Mouse (Mus musculus): Measurements from ENCODE around the gene D16Ertd472e. TPM values are rescaled to one million over a fixed set of nuclear protein-coding genes. Genes with fewer than 3 reads are reported as not detected.

D16Ertd472e gene
- polyA plus RNA-seq, 1 experiment from 2014 or later, result 19.3 TPM

- H3K4me2 ChIP-seq (ENCODE audit: low read depth, low read length), result no peak overlapping the region
- H3K9me3 ChIP-seq (replicated peaks; ENCODE audit: control insufficient read depth, low read length), result no peaks in the 10 kb centered on the region
- H3K36me3 ChIP-seq (replicated peaks; ENCODE audit: control insufficient read depth, insufficient read depth, low read depth, low read length), result no peaks in the 10 kb centered on the region
- no peaks in the 10 kb centered on the region for H3K27me3 ChIP-seq (ENCODE audit: control insufficient read depth, insufficient read depth, low read length)
- no peak overlapping the region for H3K27ac ChIP-seq (replicated peaks; ENCODE audit: low read depth, low read length)
- ATAC-seq (replicated peaks; ENCODE audit: insufficient number of reproducible peaks, low FRiP score, low TSS enrichment, low read depth), result no peak
- H3K9ac ChIP-seq (replicated peaks; ENCODE audit: low read length), result no peak overlapping the region
- no peaks in the 10 kb centered on the region for H3K4me1 ChIP-seq (ENCODE audit: control insufficient read depth, insufficient read depth, low read length)
- no peak overlapping the region for H3K4me3 ChIP-seq (ENCODE audit: low read depth, low read length)
- WGBS, result 63% methylated on average over 3 of the region's 3 CpGs
- no peak for DNase-seq (ENCODE audit: low spot score)
Measured at GRCm38 (mm10) chr16:78594154-78594553, 17.6 kb upstream of the D16Ertd472e start.

GRCm38 (mm10) chr16:78591130-78591529 lies 14.6 kb upstream of the D16Ertd472e start:
- no peaks in the 10 kb centered on the region for H3K9me3 ChIP-seq (replicated peaks; ENCODE audit: control insufficient read depth, low read length)
- no peak overlapping the region for H3K9ac ChIP-seq (replicated peaks; ENCODE audit: low read length)
- H3K27me3 ChIP-seq (ENCODE audit: control insufficient read depth, insufficient read depth, low read length), result no peaks in the 10 kb centered on the region
- H3K4me3 ChIP-seq (ENCODE audit: low read depth, low read length), result no peak overlapping the region
- H3K27ac ChIP-seq (replicated peaks; ENCODE audit: low read depth, low read length), result no peak overlapping the region
- WGBS, result 82% methylated on average over 6 of the region's 6 CpGs
- no peaks in the 10 kb centered on the region for H3K4me1 ChIP-seq (ENCODE audit: control insufficient read depth, insufficient read depth, low read length)
- no peak for DNase-seq (ENCODE audit: low spot score)
- H3K4me2 ChIP-seq (ENCODE audit: low read depth, low read length), result no peak overlapping the region
- no peaks in the 10 kb centered on the region for H3K36me3 ChIP-seq (replicated peaks; ENCODE audit: control insufficient read depth, insufficient read depth, low read depth, low read length)
- ATAC-seq (replicated peaks; ENCODE audit: insufficient number of reproducible peaks, low FRiP score, low TSS enrichment, low read depth), result no peak

GRCm38 (mm10) chr16:78588821-78589220 lies 12.3 kb upstream of the D16Ertd472e start:
- ATAC-seq (replicated peaks; ENCODE audit: insufficient number of reproducible peaks, low FRiP score, low TSS enrichment, low read depth), result no peak
- no peaks in the 10 kb centered on the region for H3K4me1 ChIP-seq (ENCODE audit: control insufficient read depth, insufficient read depth, low read length)
- H3K4me2 ChIP-seq (ENCODE audit: low read depth, low read length), result no peak overlapping the region
- H3K27ac ChIP-seq (replicated peaks; ENCODE audit: low read depth, low read length), result no peak overlapping the region
- no peak overlapping the region for H3K4me3 ChIP-seq (ENCODE audit: low read depth, low read length)
- no peaks in the 10 kb centered on the region for H3K27me3 ChIP-seq (ENCODE audit: control insufficient read depth, insufficient read depth, low read length)
- 78% methylated on average over 2 of the region's 2 CpGs for WGBS
- H3K36me3 ChIP-seq (replicated peaks; ENCODE audit: control insufficient read depth, insufficient read depth, low read depth, low read length), result no peaks in the 10 kb centered on the region
- H3K9ac ChIP-seq (replicated peaks; ENCODE audit: low read length), result no peak overlapping the region
- no peak for DNase-seq (ENCODE audit: low spot score)
- H3K9me3 ChIP-seq (replicated peaks; ENCODE audit: control insufficient read depth, low read length), result no peaks in the 10 kb centered on the region

GRCm38 (mm10) chr16:78586621-78587020 lies 10.1 kb upstream of the D16Ertd472e start:
- no peak overlapping the region for H3K9ac ChIP-seq (replicated peaks; ENCODE audit: low read length)
- DNase-seq (ENCODE audit: low spot score) (no peak), ATAC-seq (replicated peaks; ENCODE audit: insufficient number of reproducible peaks, low FRiP score, low TSS enrichment, low read depth) (no peak)
- no peak overlapping the region for H3K4me2 ChIP-seq (ENCODE audit: low read depth, low read length)
- H3K27ac ChIP-seq (replicated peaks; ENCODE audit: low read depth, low read length), result no peak overlapping the region
- WGBS, result 83% methylated on average over 7 of the region's 7 CpGs
- no peak overlapping the region for H3K4me3 ChIP-seq (ENCODE audit: low read depth, low read length)
- H3K27me3 ChIP-seq (ENCODE audit: control insufficient read depth, insufficient read depth, low read length), result no peaks in the 10 kb centered on the region
- H3K36me3 ChIP-seq (replicated peaks; ENCODE audit: control insufficient read depth, insufficient read depth, low read depth, low read length), result no peaks in the 10 kb centered on the region
- H3K9me3 ChIP-seq (replicated peaks; ENCODE audit: control insufficient read depth, low read length), result no peaks in the 10 kb centered on the region
- H3K4me1 ChIP-seq (ENCODE audit: control insufficient read depth, insufficient read depth, low read length), result no peaks in the 10 kb centered on the region

GRCm38 (mm10) chr16:78585664-78586397 lies 9.3 kb upstream of the D16Ertd472e start:
- Histone ChIP-seq H3K9me3 (replicated peaks; ENCODE audit: control insufficient read depth, low read length) (no peaks in the 10 kb centered on the region), H3K9ac (replicated peaks; ENCODE audit: low read length) (no peak overlapping the region), H3K4me2 (ENCODE audit: low read depth, low read length) (no peak overlapping the region), H3K4me1 (ENCODE audit: control insufficient read depth, insufficient read depth, low read length) (no peaks in the 10 kb centered on the region), H3K27ac (replicated peaks; ENCODE audit: low read depth, low read length) (no peak overlapping the region), H3K4me3 (ENCODE audit: low read depth, low read length) (no peak overlapping the region), H3K36me3 (replicated peaks; ENCODE audit: control insufficient read depth, insufficient read depth, low read depth, low read length) (no peaks in the 10 kb centered on the region), H3K27me3 (ENCODE audit: control insufficient read depth, insufficient read depth, low read length) (no peaks in the 10 kb centered on the region)
- 77% methylated on average over 11 of the region's 11 CpGs for WGBS
- no peak for DNase-seq (ENCODE audit: low spot score)
- no peak for ATAC-seq (replicated peaks; ENCODE audit: insufficient number of reproducible peaks, low FRiP score, low TSS enrichment, low read depth)

GRCm38 (mm10) chr16:78585163-78585562 lies 8.7 kb upstream of the D16Ertd472e start:
- H3K9ac ChIP-seq (replicated peaks; ENCODE audit: low read length), result no peak overlapping the region
- WGBS, result 83% methylated on average over 4 of the region's 4 CpGs
- no peaks in the 10 kb centered on the region for H3K27me3 ChIP-seq (ENCODE audit: control insufficient read depth, insufficient read depth, low read length)
- H3K36me3 ChIP-seq (replicated peaks; ENCODE audit: control insufficient read depth, insufficient read depth, low read depth, low read length), result no peaks in the 10 kb centered on the region
- no peak for ATAC-seq (replicated peaks; ENCODE audit: insufficient number of reproducible peaks, low FRiP score, low TSS enrichment, low read depth)
- no peak for DNase-seq (ENCODE audit: low spot score)
- no peak overlapping the region for H3K4me2 ChIP-seq (ENCODE audit: low read depth, low read length)
- H3K4me1 ChIP-seq (ENCODE audit: control insufficient read depth, insufficient read depth, low read length), result no peaks in the 10 kb centered on the region
- H3K27ac ChIP-seq (replicated peaks; ENCODE audit: low read depth, low read length), result no peak overlapping the region
- no peaks in the 10 kb centered on the region for H3K9me3 ChIP-seq (replicated peaks; ENCODE audit: control insufficient read depth, low read length)
- no peak overlapping the region for H3K4me3 ChIP-seq (ENCODE audit: low read depth, low read length)

GRCm38 (mm10) chr16:78583968-78584367 lies 7.5 kb upstream of the D16Ertd472e start:
- DNase-seq (ENCODE audit: low spot score) (no peak), ATAC-seq (replicated peaks; ENCODE audit: insufficient number of reproducible peaks, low FRiP score, low TSS enrichment, low read depth) (no peak)
- Histone ChIP-seq H3K9ac (replicated peaks; ENCODE audit: low read length) (no peak overlapping the region), H3K4me2 (ENCODE audit: low read depth, low read length) (no peak overlapping the region), H3K4me1 (ENCODE audit: control insufficient read depth, insufficient read depth, low read length) (no peaks in the 10 kb centered on the region), H3K27ac (replicated peaks; ENCODE audit: low read depth, low read length) (no peak overlapping the region), H3K9me3 (replicated peaks; ENCODE audit: control insufficient read depth, low read length) (no peaks in the 10 kb centered on the region), H3K27me3 (ENCODE audit: control insufficient read depth, insufficient read depth, low read length) (no peaks in the 10 kb centered on the region), H3K4me3 (ENCODE audit: low read depth, low read length) (no peak overlapping the region), H3K36me3 (replicated peaks; ENCODE audit: control insufficient read depth, insufficient read depth, low read depth, low read length) (no peaks in the 10 kb centered on the region)
- WGBS, result 79% methylated on average over 4 of the region's 4 CpGs

- H3K27me3 ChIP-seq (ENCODE audit: control insufficient read depth, insufficient read depth, low read length), result no peaks in the 10 kb centered on the region
- no peak overlapping the region for H3K9ac ChIP-seq (replicated peaks; ENCODE audit: low read length)
- 93% methylated on average over 7 of the region's 7 CpGs for WGBS
- H3K9me3 ChIP-seq (replicated peaks; ENCODE audit: control insufficient read depth, low read length), result no peaks in the 10 kb centered on the region
- H3K27ac ChIP-seq (replicated peaks; ENCODE audit: low read depth, low read length), result no peak overlapping the region
- no peaks in the 10 kb centered on the region for H3K36me3 ChIP-seq (replicated peaks; ENCODE audit: control insufficient read depth, insufficient read depth, low read depth, low read length)
- ATAC-seq (replicated peaks; ENCODE audit: insufficient number of reproducible peaks, low FRiP score, low TSS enrichment, low read depth), result no peak
- H3K4me1 ChIP-seq (ENCODE audit: control insufficient read depth, insufficient read depth, low read length), result no peaks in the 10 kb centered on the region
- DNase-seq (ENCODE audit: low spot score), result no peak
- H3K4me3 ChIP-seq (ENCODE audit: low read depth, low read length), result no peak overlapping the region
- no peak overlapping the region for H3K4me2 ChIP-seq (ENCODE audit: low read depth, low read length)
Measured at GRCm38 (mm10) chr16:78580387-78580786, 3.9 kb upstream of the D16Ertd472e start.

All from embryonic facial prominence, embryonic 11.5 days (tissue).